Mouse (Mus musculus) midbrain, embryonic 16.5 days (tissue): ENCODE measurements around the gene Immp2l. TPM values are rescaled to one million over a fixed set of nuclear protein-coding genes. Genes with fewer than 3 reads are reported as not detected.

ENCODE experiments used
- ATAC-seq: fragments of 200-750 bp; cut with Nextera tagmentation; 2 replicates; pipeline ENCODE4 v1.8.0; 2017; ENCODE audit warnings: moderate TSS enrichment
- H3K27ac ChIP-seq: fragments of 300-500 bp; sonication (generic); 2 replicates; pipeline ENCODE4 v1.5.1; 2014; ENCODE audit warnings: mild to moderate bottlenecking, low read length, mixed read lengths
- H3K27me3 ChIP-seq: fragments of 300-500 bp; sonication (generic); 2 replicates; pipeline ENCODE4 v1.6.1; 2014; ENCODE audit warnings: low read depth, low read length, mixed read lengths; ENCODE audit not compliant: control insufficient read depth, insufficient read depth
- H3K36me3 ChIP-seq: fragments of 300-500 bp; sonication (generic); 2 replicates; pipeline ENCODE4 v1.6.1; 2014; ENCODE audit warnings: mild to moderate bottlenecking, low read length, moderate library complexity, mixed read lengths; ENCODE audit not compliant: control insufficient read depth, insufficient read depth
- H3K4me1 ChIP-seq: fragments of 300-500 bp; sonication (generic); 2 replicates; pipeline ENCODE4 v1.6.1; 2014; ENCODE audit warnings: mild to moderate bottlenecking, low read length, mixed read lengths; ENCODE audit not compliant: control insufficient read depth, insufficient read depth
- H3K4me2 ChIP-seq: fragments of 300-500 bp; sonication (generic); 2 replicates; pipeline ENCODE4 v1.6.1; 2014; ENCODE audit warnings: mild to moderate bottlenecking, low read length, mixed read lengths
- H3K4me3 ChIP-seq: fragments of 300-500 bp; sonication (generic); 2 replicates; pipeline ENCODE4 v1.5.1; 2014; ENCODE audit warnings: low read depth, mild to moderate bottlenecking, low read length, moderate library complexity, mixed read lengths
- H3K9ac ChIP-seq: fragments of 300-500 bp; sonication (generic); 2 replicates; pipeline ENCODE4 v1.6.1; 2014; ENCODE audit warnings: low read depth, low read length, mixed read lengths
- H3K9me3 ChIP-seq: fragments of 300-500 bp; sonication (generic); replicated peaks from 2 replicates; pipeline ENCODE4 v1.6.1; 2014; ENCODE audit warnings: mild to moderate bottlenecking, low read length, mixed read lengths; ENCODE audit not compliant: control insufficient read depth, poor library complexity, severe bottlenecking
- WGBS: fragments of 180-500 bp; shearing (Covaris S2); extraction: QIAGEN DNeasy Blood & Tissue Kit; methylation state at CpG from one replicate; pipeline ENCODE4 v1.1.7; 2014; 5-methylcytosine and 5-hydroxymethylcytosine counted together
- polyA plus RNA-seq: library from polyadenylated mRNA; unstranded; fragments of >200 nt; fragmentation: Nextera tagmentation; extraction: Ambion mirVana; gene quantifications from 2 replicates; pipeline ENCODE4 v1.2.1, GENCODE M21; 2015

Gene Immp2l
- polyA plus RNA-seq, 1 experiment from 2014 or later = 6.6 TPM

- 76% methylated on average over 1 of the region's 1 CpGs for WGBS
- H3K9me3 ChIP-seq = no peaks in the 10 kb centered on the region
- no peaks in the 10 kb centered on the region for H3K4me1 ChIP-seq
- H3K4me2 ChIP-seq = no peak overlapping the region
- no peaks in the 10 kb centered on the region for H3K36me3 ChIP-seq
- no peak for ATAC-seq
- H3K27ac ChIP-seq = no peak overlapping the region
- H3K27me3 ChIP-seq = no peaks in the 10 kb centered on the region
- no peak overlapping the region for H3K4me3 ChIP-seq
- H3K9ac ChIP-seq = no peak overlapping the region
Observed at GRCm38 (mm10) chr12:41081843-41082242, 58.0 kb downstream of the Immp2l start.

GRCm38 (mm10) chr12:41084370-41085089 lies 60.6 kb downstream of the Immp2l start:
- no peaks in the 10 kb centered on the region for H3K27me3 ChIP-seq
- no peaks in the 10 kb centered on the region for H3K36me3 ChIP-seq
- no peak for ATAC-seq
- H3K4me2 ChIP-seq = no peak overlapping the region
- H3K9ac ChIP-seq = no peak overlapping the region
- 87% methylated on average over 2 of the region's 2 CpGs for WGBS
- no peaks in the 10 kb centered on the region for H3K9me3 ChIP-seq
- no peak overlapping the region for H3K27ac ChIP-seq
- H3K4me3 ChIP-seq = no peak overlapping the region
- no peaks in the 10 kb centered on the region for H3K4me1 ChIP-seq

DNA sequence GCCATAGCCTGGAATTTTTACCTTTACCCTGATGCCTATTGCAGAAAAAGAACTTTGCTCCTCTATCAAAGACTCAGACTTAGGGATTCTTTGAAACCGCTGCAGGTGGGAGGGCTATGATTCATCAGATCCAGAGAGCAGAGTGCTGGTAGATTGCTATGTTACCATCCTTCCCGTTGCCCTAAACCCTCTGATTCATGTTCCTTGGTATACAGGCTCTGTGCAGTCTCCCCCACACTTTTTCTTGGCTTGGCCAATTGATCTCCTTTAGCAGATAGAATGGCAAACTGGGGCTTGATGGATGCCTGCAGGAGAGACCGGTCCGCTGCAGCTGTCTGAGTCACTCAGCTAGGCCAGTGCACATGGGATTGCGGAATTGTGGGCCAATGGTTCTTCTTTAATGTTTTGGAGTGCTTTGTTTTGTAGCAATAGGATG lies 66.1 kb downstream of the Immp2l start:
- H3K4me1 ChIP-seq = no peaks in the 10 kb centered on the region
- no peaks in the 10 kb centered on the region for H3K9me3 ChIP-seq
- no peaks in the 10 kb centered on the region for H3K27me3 ChIP-seq
- ATAC-seq = no peak
- H3K9ac ChIP-seq = no peak overlapping the region
- 89% methylated on average over 5 of the region's 5 CpGs for WGBS
- H3K4me2 ChIP-seq = no peak overlapping the region
- H3K4me3 ChIP-seq = no peak overlapping the region
- H3K36me3 ChIP-seq = no peaks in the 10 kb centered on the region
- H3K27ac ChIP-seq = no peak overlapping the region

DNA sequence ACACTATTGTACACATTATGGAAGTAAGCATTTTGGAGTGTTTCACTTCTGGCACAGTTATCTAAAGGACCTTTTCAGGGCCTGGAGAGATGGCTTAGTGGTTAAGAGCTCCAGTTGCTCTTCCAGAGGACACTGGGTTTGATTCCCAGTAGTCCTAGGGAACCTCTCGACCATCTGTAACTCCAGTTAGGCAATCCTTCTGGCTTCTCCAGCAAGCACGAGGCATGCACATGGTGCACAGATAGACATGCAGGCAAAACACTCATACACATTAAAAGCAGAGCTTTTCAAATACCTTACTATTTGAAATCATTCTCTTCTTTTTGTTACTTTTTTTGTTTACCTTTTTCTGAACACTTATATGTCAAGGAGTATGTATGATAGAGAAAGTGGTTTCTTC lies 66.9 kb downstream of the Immp2l start:
- H3K27me3 ChIP-seq = no peaks in the 10 kb centered on the region
- no peak overlapping the region for H3K9ac ChIP-seq
- H3K4me3 ChIP-seq = no peak overlapping the region
- no peak overlapping the region for H3K27ac ChIP-seq
- 89% methylated on average over 2 of the region's 2 CpGs for WGBS
- no peak for ATAC-seq
- H3K4me2 ChIP-seq = no peak overlapping the region
- H3K9me3 ChIP-seq = no peaks in the 10 kb centered on the region
- no peaks in the 10 kb centered on the region for H3K4me1 ChIP-seq
- H3K36me3 ChIP-seq = no peaks in the 10 kb centered on the region

GRCm38 (mm10) chr12:41091316-41091715 lies 67.4 kb downstream of the Immp2l start:
- Histone ChIP-seq H3K27ac (no peak overlapping the region), H3K27me3 (no peaks in the 10 kb centered on the region), H3K9ac (no peak overlapping the region), H3K4me2 (no peak overlapping the region), H3K9me3 (no peaks in the 10 kb centered on the region), H3K36me3 (no peaks in the 10 kb centered on the region), H3K4me3 (no peak overlapping the region), H3K4me1 (no peaks in the 10 kb centered on the region)
- ATAC-seq = no peak
- 90% methylated on average over 2 of the region's 2 CpGs for WGBS

- Histone ChIP-seq H3K27me3 (no peaks in the 10 kb centered on the region), H3K9ac (no peak overlapping the region), H3K36me3 (no peaks in the 10 kb centered on the region), H3K4me3 (no peak overlapping the region), H3K27ac (no peak overlapping the region), H3K9me3 (no peaks in the 10 kb centered on the region), H3K4me1 (no peaks in the 10 kb centered on the region), H3K4me2 (no peak overlapping the region)
- no peak for ATAC-seq
- 45% methylated on average over 4 of the region's 4 CpGs for WGBS
Observed at GRCm38 (mm10) chr12:41096045-41096444, 72.2 kb downstream of the Immp2l start.

DNA sequence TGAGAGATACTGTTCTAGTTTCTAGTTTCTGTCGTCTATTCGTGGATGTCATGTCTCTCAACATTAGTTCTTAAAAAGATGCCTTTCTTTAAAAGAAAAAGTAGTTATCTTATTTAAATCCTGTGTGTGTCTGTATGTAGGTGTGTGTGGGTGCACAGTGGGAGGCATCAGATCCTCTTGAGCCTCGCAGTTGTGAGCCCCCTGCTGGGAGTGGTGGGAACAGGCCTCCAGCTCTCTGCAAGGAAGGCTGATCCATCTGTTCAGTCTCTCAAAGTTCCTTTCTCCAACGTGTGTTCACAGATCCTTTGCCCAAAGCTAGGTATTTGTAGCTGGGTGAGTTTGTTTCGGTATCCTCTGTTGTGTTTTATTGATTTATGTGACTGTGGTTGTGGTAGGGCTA lies 73.5 kb downstream of the Immp2l start:
- Histone ChIP-seq H3K9ac (no peak overlapping the region), H3K4me2 (no peak overlapping the region), H3K9me3 (no peaks in the 10 kb centered on the region), H3K36me3 (no peaks in the 10 kb centered on the region), H3K27me3 (no peaks in the 10 kb centered on the region), H3K27ac (no peak overlapping the region), H3K4me3 (no peak overlapping the region), H3K4me1 (no peaks in the 10 kb centered on the region)
- 51% methylated on average over 5 of the region's 5 CpGs for WGBS
- no peak for ATAC-seq

- no peak overlapping the region for H3K27ac ChIP-seq
Observed at GRCm38 (mm10) chr12:41109011-41109410, 85.1 kb downstream of the Immp2l start.

DNA sequence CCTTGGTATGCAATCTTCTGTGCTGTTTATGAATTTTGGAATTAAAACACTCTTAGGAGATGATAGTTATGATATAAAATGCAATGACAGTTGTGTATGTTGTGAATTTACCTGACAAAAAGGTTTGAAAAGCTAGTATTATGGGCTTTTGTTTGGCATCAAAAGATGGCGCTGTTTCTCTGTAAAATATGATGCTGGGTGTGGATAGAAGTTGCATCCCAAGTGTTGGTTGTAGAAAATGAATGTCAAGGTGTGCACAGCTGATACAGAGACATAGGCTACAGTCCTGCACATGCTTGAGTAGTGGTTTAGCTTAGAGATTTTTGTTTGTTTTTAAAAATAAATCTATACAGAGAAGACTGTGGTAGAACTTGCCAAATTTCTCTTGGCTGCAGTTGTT lies 87.6 kb downstream of the Immp2l start:
- H3K27ac ChIP-seq = no peak overlapping the region
- no peaks in the 10 kb centered on the region for H3K9me3 ChIP-seq
- no peak overlapping the region for H3K4me3 ChIP-seq
- no peak overlapping the region for H3K4me2 ChIP-seq
- peak; percentile 78 for ATAC-seq
- no peak overlapping the region for H3K9ac ChIP-seq
- WGBS = 40% methylated on average over 1 of the region's 1 CpGs
- no peaks in the 10 kb centered on the region for H3K4me1 ChIP-seq
- H3K27me3 ChIP-seq = no peaks in the 10 kb centered on the region
- H3K36me3 ChIP-seq = no peaks in the 10 kb centered on the region

More at GRCm38 (mm10) chr12:41109011-41109410, 85.1 kb downstream of the Immp2l start:
- ATAC-seq = no peak
- H3K9ac ChIP-seq = no peak overlapping the region
- H3K4me3 ChIP-seq = no peak overlapping the region
- no peaks in the 10 kb centered on the region for H3K9me3 ChIP-seq
- no peak overlapping the region for H3K4me2 ChIP-seq
- H3K27me3 ChIP-seq = no peaks in the 10 kb centered on the region
- H3K4me1 ChIP-seq = no peaks in the 10 kb centered on the region
- no peaks in the 10 kb centered on the region for H3K36me3 ChIP-seq
- 8% methylated on average over 2 of the region's 2 CpGs for WGBS
